Mouse (Mus musculus) liver, adult 2 months (tissue): Measurements from ENCODE around the gene Kndc1.

Experiments
- CTCF ChIP-seq: fragments of 200-500 bp; IDR thresholded peaks from 2 replicates; pipeline ENCODE4 v1.5.1; 2011; ENCODE audit warnings: low read depth, low read length, control low read depth
- POLR2A ChIP-seq: fragments of 200-500 bp; IDR thresholded peaks from 2 replicates; pipeline ENCODE4 v1.6.1; 2011; ENCODE audit warnings: low read length, control low read depth; ENCODE audit not compliant: insufficient read depth; ENCODE audit errors: extremely low read depth

- TF ChIP-seq CTCF, result peak; percentile 34; the same call in 1 of the 2 replicates
- no peak for TF ChIP-seq POLR2A
These were observed 55.4 kb downstream of the Kndc1 start for GRCm38 (mm10) chr7:139949893-139950282.
